Mouse (Mus musculus) layer of hippocampus, adult 11-12 months (tissue): ENCODE data around the gene Rpp25l.

Source experiments
- DNase-seq: peaks from one replicate; pipeline ENCODE4 v3.0.0; 2022; ENCODE audit warnings: low spot score

The Rpp25l gene

DNA sequence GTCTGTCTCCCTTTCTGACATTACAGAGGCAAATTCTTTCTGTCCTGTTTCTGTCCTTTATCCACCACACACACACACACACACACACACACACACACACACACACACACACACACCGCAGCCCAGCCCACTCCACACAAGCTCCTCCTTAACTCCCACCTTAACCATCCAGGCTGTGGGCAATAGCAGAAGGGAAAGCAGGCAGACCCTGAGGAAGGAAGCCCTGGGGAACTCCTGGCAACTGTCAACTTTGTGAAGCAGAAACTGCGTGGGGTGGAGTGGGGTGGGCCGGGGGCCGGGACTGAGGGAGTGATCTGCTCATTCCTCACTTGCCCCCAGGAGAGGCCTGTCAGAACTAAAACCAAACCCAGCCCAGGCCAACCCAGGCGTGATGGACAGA, 41.8 kb downstream of the Rpp25l start:
- no peak for DNase-seq

DNA sequence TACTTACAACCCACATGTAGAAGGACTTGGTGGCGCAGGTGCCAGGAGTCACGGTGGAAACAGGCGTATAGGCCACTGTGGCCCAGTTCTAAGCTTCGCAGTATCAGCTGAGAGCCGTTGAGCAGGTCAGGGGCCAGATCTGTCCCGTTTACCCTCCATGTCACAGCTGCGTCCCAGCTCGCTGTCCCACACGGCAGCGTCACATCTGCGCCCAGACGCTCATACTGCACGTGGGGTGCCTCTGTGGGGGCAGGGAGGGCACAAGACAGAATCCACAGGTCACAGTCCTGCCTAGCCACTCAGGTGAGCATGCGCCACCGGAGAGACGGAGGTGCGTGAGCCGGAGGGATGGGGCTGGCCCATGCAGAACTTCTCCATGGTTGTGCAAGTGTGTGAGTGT, 42.5 kb downstream of the Rpp25l start:
- no peak for DNase-seq

DNA sequence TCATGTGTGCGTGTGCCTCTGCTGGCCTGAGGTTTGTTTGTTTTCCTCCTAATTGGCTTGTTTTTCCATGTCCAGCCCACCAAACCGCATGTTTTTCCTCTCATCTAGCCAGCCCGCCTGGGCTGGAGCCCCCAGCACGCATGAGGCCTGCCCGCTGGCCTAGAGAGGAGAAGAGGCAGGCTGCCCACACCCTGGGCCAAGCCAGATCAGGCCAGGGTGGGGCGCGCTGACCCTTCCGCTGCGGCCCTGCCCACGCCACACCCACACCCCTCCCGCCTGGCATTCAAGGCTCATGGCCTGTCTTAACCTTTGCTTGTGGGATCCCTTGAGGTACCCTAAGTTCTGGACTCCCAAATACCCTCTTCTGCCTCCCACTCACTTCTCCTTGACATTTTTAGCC, 46.7 kb downstream of the Rpp25l start:
- DNase-seq = no peak

DNA sequence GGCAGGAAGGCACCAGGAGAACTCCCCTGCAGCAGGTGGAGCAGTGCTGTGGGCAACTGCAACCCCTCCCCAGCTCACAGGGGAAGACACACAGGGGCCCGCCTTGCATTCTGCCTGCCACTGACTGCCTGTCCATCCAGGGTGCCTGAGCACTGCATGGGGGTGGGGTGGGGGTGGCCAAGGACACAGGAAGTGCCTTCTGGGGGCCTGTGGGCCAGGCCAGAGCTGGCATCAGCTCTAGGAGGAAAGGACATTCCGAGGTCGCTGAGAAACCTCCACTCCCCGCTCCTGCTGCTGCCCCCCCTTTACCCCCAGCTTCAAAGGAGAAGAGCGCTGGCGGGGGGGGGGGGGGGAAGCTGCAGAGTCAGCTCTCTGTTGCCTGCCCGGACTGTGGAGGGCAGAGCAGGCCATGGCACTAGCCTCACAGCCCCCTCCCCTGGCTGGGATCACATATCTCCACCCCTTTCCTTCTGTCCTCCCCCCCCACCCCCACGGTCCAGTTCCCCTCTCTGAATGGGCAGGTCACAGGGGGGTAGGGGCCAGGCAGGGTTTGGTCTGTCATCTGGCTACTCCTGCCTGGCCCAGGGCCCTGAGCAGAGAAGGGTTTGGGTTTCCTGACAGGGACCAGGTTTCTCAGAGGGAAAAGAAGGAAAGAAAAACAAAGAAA, 48.2 kb downstream of the Rpp25l start:
- no peak for DNase-seq

DNA sequence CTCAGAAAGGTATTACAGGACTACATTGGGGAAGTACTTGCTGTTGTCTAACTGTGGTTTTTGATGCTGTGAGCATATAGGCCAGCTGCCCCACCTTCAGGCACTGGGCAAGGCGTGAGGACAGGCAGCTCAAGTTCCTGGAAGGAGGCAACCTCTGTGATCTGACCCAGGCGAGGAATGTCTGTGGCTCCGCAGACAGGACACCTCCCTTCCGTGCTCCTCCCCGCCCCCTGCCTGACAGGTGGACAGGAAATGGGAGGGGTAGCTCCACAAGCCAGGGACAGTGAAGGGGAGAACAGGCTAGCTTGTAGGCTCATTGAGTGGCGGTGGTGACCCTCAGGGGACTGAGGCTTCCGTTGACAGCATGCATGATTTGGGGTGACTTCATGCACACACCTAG, 48.8 kb downstream of the Rpp25l start:
- no peak for DNase-seq

DNA sequence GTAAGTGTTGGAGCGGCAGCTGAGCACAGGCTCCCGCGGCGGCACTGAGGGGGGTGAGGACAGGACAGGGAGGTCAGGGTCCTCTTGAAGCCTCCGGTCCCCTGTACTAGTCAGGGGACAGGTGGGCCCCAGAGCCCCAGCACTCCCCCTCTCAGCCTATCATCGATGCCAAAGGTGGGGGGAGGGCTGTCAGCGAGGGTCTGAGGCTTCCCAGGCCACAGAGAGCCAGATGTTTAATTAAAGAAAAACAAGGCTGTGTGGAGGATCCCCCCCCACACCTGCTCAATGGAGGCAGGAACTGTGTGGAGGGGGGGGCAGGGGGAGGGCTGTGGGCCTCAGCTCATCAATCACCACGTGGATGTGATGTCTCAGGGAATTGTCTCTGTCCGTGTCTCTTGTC, 49.7 kb downstream of the Rpp25l start:
- DNase-seq = no peak

DNA sequence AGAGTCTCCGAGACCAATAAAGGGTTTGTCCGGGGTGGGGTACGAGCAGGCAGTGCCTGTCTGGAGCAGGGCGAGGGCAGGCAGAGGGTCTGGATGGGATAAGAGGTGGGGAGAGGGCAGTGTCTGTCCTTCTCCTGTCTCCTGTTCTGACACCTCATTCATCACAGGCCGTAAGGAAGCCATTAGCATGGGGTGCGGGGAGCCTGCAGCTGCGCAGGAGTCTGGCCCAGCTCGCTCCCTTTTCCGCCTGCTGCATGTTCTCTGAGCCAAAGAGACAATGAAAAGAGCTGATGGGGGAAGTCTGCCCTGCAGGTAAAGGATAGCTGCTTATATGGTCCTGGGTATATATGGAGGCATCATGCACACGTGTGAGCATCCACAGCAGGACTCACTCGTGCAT, 50.6 kb downstream of the Rpp25l start:
- DNase-seq = no peak
